Comparison of ENCODE assay signal across 8 mouse cellular contexts in genomic region chr13:97007501-97008265, GRCm38 (mm10). TPM values are rescaled to one million over a fixed set of nuclear protein-coding genes. Genes with fewer than 3 reads are reported as not detected.
A peak's percentile ranks its signal among the peaks of the same experiment; 100 is the strongest.
DNase-seq lines count a peak whose midpoint lies in the region; ATAC-seq and TF ChIP-seq lines count a peak whose summit lies in the region.

No protein-coding gene starts in this region.

- WGBS in cerebellum, adult 2 months: 1% methylated on average over 20 of the region's 21 CpGs
- 2% methylated on average over 19 of the region's 21 CpGs for WGBS in limb, embryonic 10.5 days

- no peak for TF ChIP-seq CTCF in cerebellum, adult 2 months (IDR thresholded peaks at IDR 0.05; ENCODE audit: borderline replicate concordance, insufficient read depth, low read depth, low read length)

- H3K27me3 ChIP-seq in cerebellum, adult 2 months (ENCODE audit: control insufficient read depth, insufficient read depth, low read length): no peaks in the 10 kb centered on the region; the same call in 1 of the 2 replicates
- H3K27me3 ChIP-seq in limb, embryonic 10.5 days (ENCODE audit: low read depth, poor library complexity, severe bottlenecking): 0 out of 2 replicates have a peak, but pooled peaks cover 11% of the 10 kb centered on the region

- H3K36me3 ChIP-seq in limb, embryonic 10.5 days: no peaks in the 10 kb centered on the region

- H3K4me3 ChIP-seq in cerebellum, adult 2 months (replicated peaks; ENCODE audit: insufficient read depth, low read depth, low read length): peak overlapping the region; percentile 25
- H3K4me3 ChIP-seq in limb, embryonic 10.5 days: peak overlapping the region; percentile 51

- no peaks in the 10 kb centered on the region for H3K9me3 ChIP-seq in limb, embryonic 10.5 days (replicated peaks)

- DNase-seq in cerebellum, adult 2 months: peak in 1 of 2 experiments; percentile 12
- DNase-seq in cerebellum, postnatal 36 days: no peak
- peak; percentile 76 for DNase-seq in 3T3-L1 (ENCODE audit: low read depth, low spot score)
- DNase-seq in cerebellum, adult 9-11 months: peak; percentile 5
- peak; percentile 50 for DNase-seq in limb, embryonic 10.5 days (ENCODE audit: low spot score)
- DNase-seq in neural tube, embryonic 10.5 days (ENCODE audit: extremely low spot score, low spot score): peak; percentile 63
- DNase-seq in spleen, adult 12 weeks (ENCODE audit: low spot score): no peak

- peak; percentile 61 for ATAC-seq in granulocyte monocyte progenitor cell, adult 5-6 weeks (replicated peaks; ENCODE audit: poor library complexity, severe bottlenecking)

- no peaks in the 10 kb centered on the region for H3K4me1 ChIP-seq in cerebellum, adult 2 months (ENCODE audit: control insufficient read depth, insufficient read depth, low read length)
- H3K4me1 ChIP-seq in limb, embryonic 10.5 days: peaks cover 14% of the 10 kb centered on the region; the same call in 1 of the 2 replicates

- no peak for TF ChIP-seq POLR2A in cerebellum, adult 2 months (IDR thresholded peaks at IDR 0.05; ENCODE audit: borderline replicate concordance, insufficient read depth, low read length)

- H3K27ac ChIP-seq in cerebellum, adult 2 months (ENCODE audit: insufficient read depth, low read length): no peak overlapping the region
- 0 out of 2 replicates have a peak overlapping the region, but pooled peaks have one; percentile 32 for H3K27ac ChIP-seq in limb, embryonic 10.5 days

RNA-seq across cellular contexts. Expression of gene 1700029F12Rik, which starts 26.5 kb away (rescaled TPM):
- not detected in 2 replicates for polyA plus RNA-seq in cerebellum, adult 2 months (2012; rRNA removed)
- total RNA-seq in granulocyte monocyte progenitor cell, adult 5-6 weeks (2014; fragmentation: Nextera tagmentation): not detected in 2 replicates
- total RNA-seq in granulocyte monocyte progenitor cell, adult 5-6 weeks (2017): not detected in 2 replicates
- not detected in 2 replicates for polyA plus RNA-seq in limb, embryonic 10.5 days (2016; fragmentation: Nextera tagmentation; extraction: Ambion mirVana)

RNA-seq across cellular contexts. Expression of gene Fam169a, which starts 59.4 kb away (rescaled TPM):
- 11.0 and 11.9 TPM in 2 replicates for polyA plus RNA-seq in cerebellum, adult 2 months (2012; rRNA removed)
- not detected in 2 replicates for total RNA-seq in granulocyte monocyte progenitor cell, adult 5-6 weeks (2014; fragmentation: Nextera tagmentation)
- total RNA-seq in granulocyte monocyte progenitor cell, adult 5-6 weeks (2017): 0.47 and 0.88 TPM in 2 replicates
- polyA plus RNA-seq in limb, embryonic 10.5 days (2016; fragmentation: Nextera tagmentation; extraction: Ambion mirVana): 7.5 and 7.8 TPM in 2 replicates

Comparison
In these comparisons a context has a peak if more than half of its experiments do, and no peak if none do; other contexts are left out.
1. DNase-seq: peak in 3T3-L1 (single experiment), cerebellum, adult 9-11 months (single experiment), limb, embryonic 10.5 days (single experiment) and neural tube, embryonic 10.5 days (single experiment); none in cerebellum, postnatal 36 days (0 of 2) and spleen, adult 12 weeks (single experiment).